Mouse (Mus musculus) spleen, adult 2 months (tissue): ENCODE measurements around the gene E2f1.
A peak's percentile ranks its signal among the peaks of the same experiment; 100 is the strongest.

Experiments
- CTCF ChIP-seq: fragments of 200-500 bp; IDR thresholded peaks from 2 replicates; pipeline ENCODE4 v1.5.1; 2011; ENCODE audit warnings: mild to moderate bottlenecking, inconsistent platforms; ENCODE audit not compliant: insufficient read depth, insufficient read length, insufficient replicate concordance; ENCODE audit errors: extremely low read depth
- POLR2A ChIP-seq: fragments of 200-500 bp; IDR thresholded peaks from 2 replicates; pipeline ENCODE4 v1.6.1; 2011; ENCODE audit warnings: low read depth, low read length, inconsistent platforms

DNA sequence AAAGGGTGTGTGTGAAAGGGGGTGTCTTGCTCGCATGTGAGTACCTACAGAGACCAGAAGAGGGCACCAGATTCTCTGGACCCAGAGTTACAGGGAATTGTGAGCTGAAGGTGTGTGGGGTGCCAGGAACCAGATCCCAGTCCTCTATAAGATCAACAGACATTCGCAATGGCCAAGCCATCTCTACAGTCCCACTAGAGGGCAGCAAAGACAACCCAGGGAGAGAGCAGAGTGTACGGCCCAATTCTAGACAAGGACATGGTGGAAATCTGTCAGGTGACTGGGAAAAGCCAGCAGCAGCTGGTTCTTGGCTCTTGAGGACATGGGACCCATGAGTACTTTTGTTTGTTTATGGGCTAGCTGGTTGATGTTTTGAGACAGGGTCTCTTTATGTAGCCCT lies 23.3 kb upstream of the E2f1 start:
- TF ChIP-seq CTCF: peak; percentile 67; the same call in 1 of the 2 replicates
- TF ChIP-seq POLR2A: no peak
